Mouse (Mus musculus): ENCODE measurements around the gene Cntnap3. TPM values are rescaled to one million over a fixed set of nuclear protein-coding genes. Genes with fewer than 3 reads are reported as not detected.
A peak's percentile ranks its signal among the peaks of the same experiment; 100 is the strongest.
"Not testable (repeated sequence)": the region's sequence is repeated elsewhere in the genome, so short reads cannot be mapped to it uniquely, and the experiment has no call there.

The Cntnap3 gene
- polyA plus RNA-seq (2015; fragmentation: Nextera tagmentation; extraction: Ambion mirVana) = 0.48 and 0.51 TPM in 2 replicates

- peak within 1 kb of the TSS; percentile 38; the same call in 1 of the 2 replicates for H3K9ac ChIP-seq
- WGBS = 6% methylated on average over 16 of the region's 16 CpGs
- H3K36me3 ChIP-seq (replicated peaks) = no peaks in the 10 kb centered on the region
- H3K4me2 ChIP-seq = peak within 1 kb of the TSS; percentile 49
- peak within 1 kb of the TSS; percentile 27 for H3K4me3 ChIP-seq
- no peaks in the 10 kb centered on the region for H3K9me3 ChIP-seq
- no peaks in the 10 kb centered on the region for H3K4me1 ChIP-seq
- peak; percentile 99 for ATAC-seq (replicated peaks)
- no peaks in the 10 kb centered on the region for H3K27me3 ChIP-seq (replicated peaks)
- H3K27ac ChIP-seq = no peak within 1 kb of the TSS
Measured at GRCm38 (mm10) chr13:64903585-64904208, at the start of gene Cntnap3. TSS of gene Cntnap3 (minus strand) at chr13:64903955.

- H3K4me2 ChIP-seq = no peak within 1 kb of the TSS
- no peak within 1 kb of the TSS for H3K9ac ChIP-seq
- no peak within 1 kb of the TSS for H3K4me3 ChIP-seq
- no peaks in the 10 kb centered on the region for H3K36me3 ChIP-seq (replicated peaks)
- no peaks in the 10 kb centered on the region for H3K27me3 ChIP-seq (replicated peaks)
- no peak for ATAC-seq (replicated peaks)
- no peaks in the 10 kb centered on the region for H3K9me3 ChIP-seq
- no peak within 1 kb of the TSS for H3K27ac ChIP-seq
- no peaks in the 10 kb centered on the region for H3K4me1 ChIP-seq
- 88% methylated on average over 1 of the region's 1 CpGs for WGBS
Measured at GRCm38 (mm10) chr13:64917191-64917590, 13.4 kb upstream of the Cntnap3 start, which contains the start of gene Spata31. TSS of gene Spata31 (plus strand) at chr13:64917406.

GRCm38 (mm10) chr13:64903132-64903531 is 623 bp downstream of the Cntnap3 start:
- Histone ChIP-seq H3K4me2 (no peak overlapping the region), H3K27ac (no peak overlapping the region), H3K4me1 (no peaks in the 10 kb centered on the region), H3K9ac (no peak overlapping the region), H3K9me3 (no peaks in the 10 kb centered on the region), H3K4me3 (no peak overlapping the region), H3K36me3 (replicated peaks) (no peaks in the 10 kb centered on the region), H3K27me3 (replicated peaks) (no peaks in the 10 kb centered on the region)
- WGBS = 52% methylated on average over 1 of the region's 1 CpGs
- no peak for ATAC-seq (replicated peaks)

GRCm38 (mm10) chr13:64865397-64865796 is 38.4 kb downstream of the Cntnap3 start:
- Histone ChIP-seq H3K9ac (no peak overlapping the region), H3K27me3 (replicated peaks) (no peaks in the 10 kb centered on the region), H3K27ac (no peak overlapping the region), H3K4me1 (no peaks in the 10 kb centered on the region), H3K4me2 (no peak overlapping the region), H3K9me3 (no peaks in the 10 kb centered on the region), H3K4me3 (no peak overlapping the region), H3K36me3 (replicated peaks) (no peaks in the 10 kb centered on the region)
- 92% methylated on average over 3 of the region's 3 CpGs for WGBS
- no peak for ATAC-seq (replicated peaks)

GRCm38 (mm10) chr13:64824856-64825255 is 78.9 kb downstream of the Cntnap3 start:
- not testable (repeated sequence) for H3K27me3 ChIP-seq (replicated peaks); H3K36me3 ChIP-seq (replicated peaks); H3K9ac ChIP-seq; H3K9me3 ChIP-seq; H3K4me2 ChIP-seq; H3K4me3 ChIP-seq; ATAC-seq (replicated peaks); H3K27ac ChIP-seq; H3K4me1 ChIP-seq
- WGBS = 50% methylated on average over 5 of the region's 5 CpGs

- H3K27ac ChIP-seq = no peak overlapping the region
- no peaks in the 10 kb centered on the region for H3K9me3 ChIP-seq
- ATAC-seq (replicated peaks) = no peak
- no peak overlapping the region for H3K9ac ChIP-seq
- no peak overlapping the region for H3K4me2 ChIP-seq
- no peak overlapping the region for H3K4me3 ChIP-seq
- H3K36me3 ChIP-seq (replicated peaks) = no peaks in the 10 kb centered on the region
- H3K27me3 ChIP-seq (replicated peaks) = no peaks in the 10 kb centered on the region
- WGBS = 74% methylated on average over 3 of the region's 3 CpGs
- H3K4me1 ChIP-seq = no peaks in the 10 kb centered on the region
Measured at GRCm38 (mm10) chr13:64745383-64745782, 158.4 kb downstream of the Cntnap3 start.

- 91% methylated on average over 3 of the region's 3 CpGs for WGBS
Measured at GRCm38 (mm10) chr13:64732244-64732643, 171.5 kb downstream of the Cntnap3 start.

GRCm38 (mm10) chr13:64716791-64717190 is 187.0 kb downstream of the Cntnap3 start:
- no peak overlapping the region for H3K4me2 ChIP-seq
- no peaks in the 10 kb centered on the region for H3K36me3 ChIP-seq (replicated peaks)
- no peaks in the 10 kb centered on the region for H3K27me3 ChIP-seq (replicated peaks)
- H3K4me3 ChIP-seq = no peak overlapping the region
- no peak for ATAC-seq (replicated peaks)
- H3K9me3 ChIP-seq = no peaks in the 10 kb centered on the region
- WGBS = 87% methylated on average over 2 of the region's 2 CpGs
- no peak overlapping the region for H3K27ac ChIP-seq
- H3K9ac ChIP-seq = no peak overlapping the region
- no peaks in the 10 kb centered on the region for H3K4me1 ChIP-seq

More at GRCm38 (mm10) chr13:64732244-64732643, 171.5 kb downstream of the Cntnap3 start:
- Histone ChIP-seq H3K27me3 (replicated peaks) (no peaks in the 10 kb centered on the region), H3K4me1 (no peaks in the 10 kb centered on the region), H3K9ac (no peak overlapping the region), H3K9me3 (no peaks in the 10 kb centered on the region), H3K36me3 (replicated peaks) (no peaks in the 10 kb centered on the region), H3K27ac (no peak overlapping the region), H3K4me2 (no peak overlapping the region), H3K4me3 (no peak overlapping the region)
- no peak for ATAC-seq (replicated peaks)

GRCm38 (mm10) chr13:64692463-64692862 is 211.3 kb downstream of the Cntnap3 start:
- no peak for ATAC-seq (replicated peaks)
- Histone ChIP-seq H3K9ac (no peak overlapping the region), H3K4me2 (no peak overlapping the region), H3K9me3 (no peaks in the 10 kb centered on the region), H3K36me3 (replicated peaks) (no peaks in the 10 kb centered on the region), H3K27ac (no peak overlapping the region), H3K27me3 (replicated peaks) (no peaks in the 10 kb centered on the region), H3K4me3 (no peak overlapping the region), H3K4me1 (no peaks in the 10 kb centered on the region)
- 85% methylated on average over 1 of the region's 1 CpGs for WGBS

Other genes with a start within 250 kb of the Cntnap3 start
- gene Spata31, start 13.5 kb upstream of the Cntnap3 start, polyA plus RNA-seq (2015; fragmentation: Nextera tagmentation; extraction: Ambion mirVana) = not detected in 2 replicates
- gene Spata31d1c, start 129.1 kb upstream of the Cntnap3 start, polyA plus RNA-seq (2015; fragmentation: Nextera tagmentation; extraction: Ambion mirVana) = not detected in 2 replicates
- not detected in 2 replicates for gene Prss47, start 148.8 kb upstream of the Cntnap3 start, polyA plus RNA-seq (2015; fragmentation: Nextera tagmentation; extraction: Ambion mirVana)
- gene Mfsd14b, start 209.0 kb upstream of the Cntnap3 start, polyA plus RNA-seq (2015; fragmentation: Nextera tagmentation; extraction: Ambion mirVana) = 31.4 and 33.3 TPM in 2 replicates
- not detected in 2 replicates for gene Olfr465-ps1, start 234.1 kb upstream of the Cntnap3 start, polyA plus RNA-seq (2015; fragmentation: Nextera tagmentation; extraction: Ambion mirVana)
- gene Olfr466, start 246.3 kb upstream of the Cntnap3 start, polyA plus RNA-seq (2015; fragmentation: Nextera tagmentation; extraction: Ambion mirVana) = not detected in 2 replicates

Measured in midbrain, embryonic 15.5 days (tissue).